Mouse (Mus musculus): Measurements from ENCODE around the gene Klhdc3. TPM values are rescaled to one million over a fixed set of nuclear protein-coding genes. Genes with fewer than 3 reads are reported as not detected.
A peak's percentile ranks its signal among the peaks of the same experiment; 100 is the strongest.

Gene Klhdc3
- polyA plus RNA-seq, 1 experiment, result 322 TPM

DNA sequence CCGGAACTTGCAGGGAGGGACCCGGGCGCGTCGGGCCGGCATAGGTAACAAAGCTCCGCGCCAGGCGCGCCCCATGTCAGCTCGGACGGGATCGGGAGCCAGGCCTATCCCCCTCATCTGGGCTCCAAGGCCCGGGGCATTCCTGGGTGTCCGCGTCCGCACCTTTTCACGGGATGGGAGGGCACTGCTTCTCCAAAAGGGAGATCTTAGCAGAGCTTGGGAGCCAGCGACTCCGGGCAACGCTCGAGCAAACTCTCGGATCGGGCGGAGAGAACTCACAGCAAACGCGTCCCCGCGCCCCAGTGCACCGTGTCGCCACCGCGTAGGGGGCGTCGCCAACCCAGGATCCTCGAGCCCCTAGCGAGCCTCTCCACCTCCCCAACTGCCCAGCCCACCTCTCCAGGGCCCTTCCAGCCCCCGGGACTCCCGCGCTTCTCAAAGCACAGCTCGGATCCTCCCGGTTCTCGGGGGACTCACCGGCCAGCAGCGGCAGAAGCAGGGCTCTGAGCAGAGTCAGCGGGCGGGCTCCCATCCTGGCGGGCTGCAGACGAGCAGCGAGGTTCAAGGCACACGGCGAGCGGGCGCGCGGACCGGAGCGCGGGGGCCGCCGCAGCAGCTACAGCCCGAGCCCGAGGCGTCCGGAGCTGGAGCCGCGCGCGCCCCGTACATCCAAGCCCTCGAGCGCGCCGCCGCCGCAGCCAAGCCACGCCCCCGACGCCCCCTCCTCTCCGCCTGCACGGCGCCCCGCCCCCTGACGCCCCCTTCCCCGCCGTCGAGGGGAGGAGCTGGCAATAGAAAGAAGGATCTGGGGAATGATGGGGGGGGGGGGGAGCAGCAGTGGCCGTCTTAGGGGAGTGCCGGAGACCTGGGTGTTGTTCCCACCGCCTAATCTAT lies 51.7 kb downstream of the Klhdc3 start, which contains the start of gene Ptk7:
Gene Ptk7, minus strand, starts transcription at position 714 of the 894 bp plus-strand sequence.
- Histone ChIP-seq H3K36me3 (replicated peaks; ENCODE audit: low read length) (peaks cover 46% of the 10 kb centered on the region), H3K27me3 (replicated peaks) (peaks cover 45% of the 10 kb centered on the region), H3K4me1 (peaks cover 81% of the 10 kb centered on the region), H3K9me3 (peaks cover 4% of the 10 kb centered on the region; the same call in 1 of the 2 replicates), H3K4me3 (replicated peaks) (peak within 1 kb of the TSS; percentile 94)
- TF ChIP-seq FLI1 (IDR thresholded peaks at IDR 0.05; ENCODE audit: low read length), result no peak
- TF ChIP-seq GATA1 (IDR thresholded peaks at IDR 0.05; ENCODE audit: borderline replicate concordance, low read length), result no peak

DNA sequence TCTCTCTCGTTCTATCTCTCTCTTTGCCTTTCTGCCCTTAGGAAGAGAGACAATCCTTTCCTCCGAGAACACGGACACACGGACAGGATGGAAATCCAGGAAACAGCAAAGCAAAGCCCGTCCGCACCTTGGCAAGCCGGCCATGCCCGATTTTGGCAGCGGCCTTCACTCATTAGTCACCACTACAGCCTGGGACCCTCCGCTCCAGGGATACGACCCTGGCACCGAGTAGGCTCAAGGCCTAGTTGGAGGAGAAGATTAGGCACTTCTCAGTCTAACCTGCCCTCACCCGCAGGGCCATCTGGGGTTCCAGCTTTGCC lies 52.3 kb downstream of the Klhdc3 start:
- Histone ChIP-seq H3K36me3 (replicated peaks; ENCODE audit: low read length) (peaks cover 40% of the 10 kb centered on the region), H3K4me1 (peaks cover 81% of the 10 kb centered on the region), H3K27me3 (replicated peaks) (peaks cover 45% of the 10 kb centered on the region), H3K4me3 (replicated peaks) (peak overlapping the region; percentile 94), H3K9me3 (peaks cover 4% of the 10 kb centered on the region; the same call in 1 of the 2 replicates)
- TF ChIP-seq GATA1 (IDR thresholded peaks at IDR 0.05; ENCODE audit: borderline replicate concordance, low read length), result no peak
- TF ChIP-seq FLI1 (IDR thresholded peaks at IDR 0.05; ENCODE audit: low read length), result no peak

DNA sequence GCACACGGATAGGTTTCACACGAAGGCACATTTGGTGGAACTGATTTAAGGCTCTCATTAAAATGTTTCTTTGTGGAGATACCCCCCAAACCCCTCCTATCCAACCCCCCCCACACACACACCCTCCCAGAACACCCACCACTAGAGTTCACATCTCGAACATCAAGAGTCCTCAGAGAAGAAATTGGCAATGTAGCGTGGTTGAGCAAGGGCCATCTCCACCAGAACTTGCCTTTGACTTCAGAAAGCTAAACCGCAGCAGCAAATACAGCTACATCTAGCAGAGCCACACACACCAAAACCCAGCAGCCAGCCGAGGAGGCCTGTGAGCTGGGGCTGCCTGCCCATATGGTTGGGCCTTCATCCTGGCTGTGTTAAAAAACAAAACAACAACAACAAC lies 53.3 kb downstream of the Klhdc3 start:
- Histone ChIP-seq H3K4me3 (replicated peaks) (no peak overlapping the region), H3K36me3 (replicated peaks; ENCODE audit: low read length) (peaks cover 29% of the 10 kb centered on the region), H3K4me1 (peaks cover 81% of the 10 kb centered on the region), H3K27me3 (replicated peaks) (peaks cover 44% of the 10 kb centered on the region), H3K9me3 (no peaks in the 10 kb centered on the region)
- no peak for TF ChIP-seq GATA1 (IDR thresholded peaks at IDR 0.05; ENCODE audit: borderline replicate concordance, low read length)
- TF ChIP-seq FLI1 (IDR thresholded peaks at IDR 0.05; ENCODE audit: low read length), result no peak

DNA sequence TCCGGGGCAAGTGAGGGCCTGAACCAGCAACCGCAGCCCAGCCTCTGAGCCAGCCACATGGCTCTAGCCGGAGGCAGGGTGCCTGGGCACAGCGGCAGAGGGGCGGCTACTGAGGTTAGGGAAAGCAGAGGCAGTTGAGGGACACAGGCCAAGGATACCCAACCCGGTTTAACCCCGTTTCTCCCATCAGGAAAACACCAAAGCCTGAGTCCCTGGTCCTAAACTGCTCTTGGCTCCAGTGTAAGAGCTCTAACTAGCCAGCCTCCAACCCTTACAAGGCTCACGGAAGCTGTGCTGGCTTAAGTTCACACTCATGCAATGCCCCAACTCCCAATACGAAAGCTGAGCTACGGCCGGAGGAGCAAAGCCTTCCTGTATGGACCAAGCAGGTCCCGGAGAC lies 56.1 kb downstream of the Klhdc3 start:
- Histone ChIP-seq H3K9me3 (no peaks in the 10 kb centered on the region), H3K27me3 (replicated peaks) (peaks cover 42% of the 10 kb centered on the region), H3K36me3 (replicated peaks; ENCODE audit: low read length) (peaks cover 6% of the 10 kb centered on the region), H3K4me1 (peaks cover 77% of the 10 kb centered on the region), H3K4me3 (replicated peaks) (peak overlapping the region; percentile 86)
- TF ChIP-seq GATA1 (IDR thresholded peaks at IDR 0.05; ENCODE audit: borderline replicate concordance, low read length) (no peak), FLI1 (IDR thresholded peaks at IDR 0.05; ENCODE audit: low read length) (no peak)

Other genes with a start within 250 kb of the Klhdc3 start
- not detected in 2 replicates for gene Slc22a7, start 242.5 kb downstream of the Klhdc3 start, polyA plus RNA-seq (2012; ENCODE audit: insufficient read depth, low replicate concordance)
- gene Ttbk1, start 193.2 kb downstream of the Klhdc3 start, polyA plus RNA-seq (2012; ENCODE audit: insufficient read depth, low replicate concordance), result 0.06 and 0.60 TPM in 2 replicates
- 6.5 and 14.6 TPM in 2 replicates for gene Dnph1, start 184.2 kb downstream of the Klhdc3 start, polyA plus RNA-seq (2012; ENCODE audit: insufficient read depth, low replicate concordance)
- gene Cul9, start 134.5 kb downstream of the Klhdc3 start, polyA plus RNA-seq (2012; ENCODE audit: insufficient read depth, low replicate concordance), result 2.4 and 6.0 TPM in 2 replicates
- 148 and 196 TPM in 2 replicates for gene Srf, start 124.7 kb downstream of the Klhdc3 start, polyA plus RNA-seq (2012; ENCODE audit: insufficient read depth, low replicate concordance)
- gene Ptk7, start 51.4 kb downstream of the Klhdc3 start, polyA plus RNA-seq (2012; ENCODE audit: insufficient read depth, low replicate concordance), result 6.7 and 13.6 TPM in 2 replicates
- 33.6 and 42.0 TPM in 2 replicates for gene Klc4, start 34.9 kb downstream of the Klhdc3 start, polyA plus RNA-seq (2012; ENCODE audit: insufficient read depth, low replicate concordance)
- gene Mrpl2, start 34.7 kb downstream of the Klhdc3 start, polyA plus RNA-seq (2012; ENCODE audit: insufficient read depth, low replicate concordance), result 289 and 528 TPM in 2 replicates
- 90.0 and 167 TPM in 2 replicates for gene Cul7, start 30.6 kb downstream of the Klhdc3 start, polyA plus RNA-seq (2012; ENCODE audit: insufficient read depth, low replicate concordance)
- gene Rrp36, start 6.6 kb downstream of the Klhdc3 start, polyA plus RNA-seq (2012; ENCODE audit: insufficient read depth, low replicate concordance), result 9.4 and 30.6 TPM in 2 replicates
- gene Mea1, start 2.1 kb downstream of the Klhdc3 start, polyA plus RNA-seq (2012; ENCODE audit: insufficient read depth, low replicate concordance), result 145 and 216 TPM in 2 replicates
- gene Ppp2r5d, start 24.2 kb upstream of the Klhdc3 start, polyA plus RNA-seq (2012; ENCODE audit: insufficient read depth, low replicate concordance), result 33.5 and 37.7 TPM in 2 replicates
- gene Pex6, start 30.5 kb upstream of the Klhdc3 start, polyA plus RNA-seq (2012; ENCODE audit: insufficient read depth, low replicate concordance), result 17.1 and 19.8 TPM in 2 replicates
- 5.0 TPM in 1 of 2 replicates, not detected in the other for gene Gnmt, start 48.3 kb upstream of the Klhdc3 start, polyA plus RNA-seq (2012; ENCODE audit: insufficient read depth, low replicate concordance)
- 133 and 243 TPM in 2 replicates for gene Cnpy3, start 71.3 kb upstream of the Klhdc3 start, polyA plus RNA-seq (2012; ENCODE audit: insufficient read depth, low replicate concordance)
- not detected in 2 replicates for gene Ptcra, start 82.8 kb upstream of the Klhdc3 start, polyA plus RNA-seq (2012; ENCODE audit: insufficient read depth, low replicate concordance)
- gene 2310039H08Rik, start 91.7 kb upstream of the Klhdc3 start, polyA plus RNA-seq (2012; ENCODE audit: insufficient read depth, low replicate concordance), result 143 and 286 TPM in 2 replicates
- gene Rpl7l1, start 101.8 kb upstream of the Klhdc3 start, polyA plus RNA-seq (2012; ENCODE audit: insufficient read depth, low replicate concordance), result 1.1 and 4.7 TPM in 2 replicates
- 0.62 and 1.8 TPM in 2 replicates for gene Bicral, start 177.6 kb upstream of the Klhdc3 start, polyA plus RNA-seq (2012; ENCODE audit: insufficient read depth, low replicate concordance)
- 23.7 and 40.2 TPM in 2 replicates for gene Tbcc, start 209.8 kb upstream of the Klhdc3 start, polyA plus RNA-seq (2012; ENCODE audit: insufficient read depth, low replicate concordance)
- gene Prph2, start 229.5 kb upstream of the Klhdc3 start, polyA plus RNA-seq (2012; ENCODE audit: insufficient read depth, low replicate concordance), result 0.13 TPM in 1 of 2 replicates, not detected in the other